Mouse (Mus musculus): ENCODE measurements around the gene Tmem25. TPM values are rescaled to one million over a fixed set of nuclear protein-coding genes. Genes with fewer than 3 reads are reported as not detected.
"Not testable (repeated sequence)": the region's sequence is repeated elsewhere in the genome, so short reads cannot be mapped to it uniquely, and the experiment has no call there.

The Tmem25 gene
- total RNA-seq, 2 experiments from 2014 or later = 7.9 to 9.0 TPM

GRCm38 (mm10) chr9:44772750-44773651, 26.1 kb downstream of the Tmem25 start:
- peak; percentile 92 for DNase-seq

DNA sequence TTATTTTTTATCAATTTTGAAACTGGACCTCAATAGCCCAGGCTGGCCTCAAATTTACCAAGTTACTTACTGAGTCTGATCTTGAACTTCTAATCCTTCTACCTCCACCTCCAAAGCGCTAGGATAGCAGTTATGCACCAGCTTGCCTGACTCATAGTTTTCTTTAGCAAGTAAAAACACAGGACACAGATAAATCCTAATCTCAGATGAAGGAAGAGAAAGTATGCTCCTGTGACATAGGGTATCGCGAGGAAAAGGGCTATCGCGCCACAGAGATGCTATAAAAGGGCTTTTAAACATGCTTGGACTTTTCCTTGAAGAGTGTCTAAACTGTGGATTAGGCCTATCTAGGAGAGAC, 26.7 kb downstream of the Tmem25 start:
- DNase-seq = no peak

DNA sequence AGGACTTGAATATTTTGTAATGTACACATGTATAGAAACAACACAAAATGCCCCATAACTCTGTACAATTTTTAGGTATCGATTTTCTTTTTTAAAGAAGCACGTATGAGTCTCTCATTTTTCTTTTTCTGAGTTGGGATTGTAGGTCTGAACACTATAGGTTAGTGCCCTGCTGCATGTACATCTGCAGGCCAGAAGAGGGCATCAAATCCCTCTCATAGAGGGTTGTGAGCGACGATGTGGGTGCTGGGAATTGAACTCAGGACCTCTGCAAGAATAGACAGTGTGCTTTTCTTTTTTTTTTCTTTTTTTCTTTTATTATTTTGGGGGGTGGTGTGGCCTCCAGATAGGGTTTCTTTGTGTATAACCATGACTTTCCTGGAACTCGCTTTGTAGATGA, 27.7 kb downstream of the Tmem25 start:
- DNase-seq = no peak

DNA sequence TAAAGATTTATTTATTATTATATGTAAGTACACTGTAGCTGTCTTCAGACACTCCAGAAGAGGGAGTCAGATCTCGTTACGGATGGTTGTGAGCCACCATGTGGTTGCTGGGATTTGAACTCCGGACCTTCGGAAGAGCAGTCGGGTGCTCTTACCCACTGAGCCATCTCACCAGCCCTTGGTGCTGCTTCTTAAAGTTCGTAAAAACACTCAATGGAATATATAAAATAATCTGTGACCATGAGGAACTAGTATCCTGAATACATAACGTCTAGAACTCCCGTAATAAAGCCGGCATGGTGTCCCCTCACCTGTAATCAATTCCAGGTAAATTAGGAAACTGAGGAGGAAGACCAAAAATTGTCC, 31.1 kb downstream of the Tmem25 start:
- not testable (repeated sequence) for DNase-seq

DNA sequence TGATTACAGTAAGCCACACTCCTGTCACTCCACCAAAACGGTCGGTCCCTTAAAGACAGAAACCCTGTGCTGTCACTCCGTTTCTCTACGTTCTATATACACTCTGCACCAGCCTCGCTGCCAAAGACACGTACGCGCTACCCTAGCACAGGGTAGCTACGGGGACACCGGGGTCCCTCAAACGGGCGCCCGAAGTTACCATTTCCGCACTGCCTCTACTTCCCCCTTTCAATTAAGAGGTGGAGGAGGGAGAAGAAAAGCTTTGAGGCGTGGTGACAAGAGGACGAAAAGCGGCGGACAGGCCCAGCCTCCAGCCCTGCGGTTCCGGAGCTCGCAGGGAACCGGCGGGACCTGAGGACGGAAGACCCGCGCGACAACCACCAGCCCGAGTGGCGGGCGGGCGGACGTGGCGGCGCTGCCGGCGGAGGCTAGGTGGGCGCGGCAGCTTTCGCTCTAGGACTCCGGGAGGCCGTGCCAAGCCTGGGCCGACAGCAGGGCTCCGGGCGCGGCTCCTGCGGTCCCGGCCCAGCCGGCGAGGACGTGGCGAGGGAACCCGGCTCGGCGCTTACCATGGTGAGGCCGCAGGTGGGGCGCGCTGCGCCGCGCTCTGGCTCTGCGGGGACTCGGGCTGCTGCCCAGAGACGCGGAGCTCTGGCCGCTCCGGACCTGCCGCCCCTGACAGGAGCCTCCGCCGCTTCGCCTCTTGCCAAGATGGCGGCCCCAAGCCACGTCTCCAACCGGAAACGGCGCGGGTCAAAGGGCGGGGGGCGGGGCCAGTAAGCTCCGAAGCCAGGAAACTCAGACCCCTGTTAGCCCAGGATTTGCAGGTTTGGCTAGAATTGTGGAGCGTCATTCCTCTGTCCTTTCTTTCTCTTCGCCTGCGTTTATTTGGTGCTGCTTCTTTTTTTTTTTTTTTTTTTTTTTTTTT, 31.7 kb downstream of the Tmem25 start, which contains the start of the genes Arcn1 and Ift46:
Arcn1 (minus strand) TSS at position 745 of the 928 bp plus-strand sequence.
Ift46 (plus strand) TSS at position 808 of the 928 bp plus-strand sequence.
- peak; percentile 85 for DNase-seq

DNA sequence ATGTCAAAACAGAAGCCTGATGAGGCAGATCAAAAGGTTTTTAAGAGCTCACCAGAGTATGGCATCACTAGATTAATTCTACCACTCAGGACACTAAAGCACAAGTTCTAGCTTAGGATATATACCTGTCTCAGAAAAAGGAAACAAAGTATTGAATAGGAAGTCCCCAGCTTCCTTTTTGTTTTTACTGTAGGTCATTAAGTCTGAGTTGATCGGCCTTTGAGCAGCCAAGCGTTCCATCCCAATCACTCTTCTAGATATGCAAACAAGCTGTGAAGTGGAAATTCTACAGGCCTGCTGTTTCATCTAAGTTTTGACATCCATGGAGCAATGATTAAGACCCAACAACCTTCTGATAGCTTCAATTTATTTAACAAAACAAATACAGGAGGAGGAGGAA, 38.2 kb downstream of the Tmem25 start:
- no peak for DNase-seq

- DNase-seq = no peak
Observed at GRCm38 (mm10) chr9:44748473-44748872, 50.6 kb downstream of the Tmem25 start.

DNA sequence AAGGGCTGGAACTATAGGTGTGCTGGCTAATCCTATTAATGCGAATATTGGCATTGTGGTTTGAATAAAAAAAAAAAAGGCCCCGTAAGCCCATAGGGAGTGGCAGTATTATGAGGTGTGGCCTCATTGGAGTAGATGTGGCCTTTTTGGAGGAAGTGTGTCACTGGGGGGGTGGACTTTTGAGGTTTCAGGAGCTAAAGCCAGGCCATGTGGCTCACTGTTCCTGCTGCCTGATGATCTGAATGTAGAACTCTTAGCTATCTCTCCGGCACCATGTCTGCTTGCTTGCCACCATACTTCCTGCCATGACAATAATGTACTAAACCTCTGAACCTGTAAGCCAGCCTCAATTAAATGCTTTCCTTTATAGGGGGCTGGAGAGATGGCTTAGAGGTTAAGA, 51.8 kb downstream of the Tmem25 start:
- no peak for DNase-seq

DNA sequence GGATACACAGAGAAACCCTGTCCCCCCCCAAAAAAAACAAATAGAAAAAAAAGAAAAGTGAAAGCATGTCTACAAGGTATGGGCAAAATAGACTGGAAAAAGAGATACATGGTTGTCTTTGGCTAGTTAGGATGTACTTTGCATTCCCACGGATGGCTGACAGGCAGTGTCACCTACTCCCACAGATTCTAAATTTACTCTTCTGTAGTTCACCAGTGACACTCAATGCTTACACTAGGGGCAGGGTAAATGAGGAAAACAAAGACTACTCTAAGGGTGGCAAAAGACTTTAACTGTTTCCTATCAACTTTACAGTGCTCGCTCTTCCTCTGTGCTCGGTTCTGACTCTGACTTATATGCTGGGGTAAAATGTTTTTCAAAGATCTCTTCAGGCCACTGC, 52.4 kb downstream of the Tmem25 start:
- no peak for DNase-seq

GRCm38 (mm10) chr9:44745371-44745770, 53.7 kb downstream of the Tmem25 start:
- DNase-seq = no peak

Other genes starting within 250 kb of the Tmem25 start
- not detected for gene Cxcr5, start 237.4 kb downstream of the Tmem25 start, total RNA-seq (2021)
- gene Ddx6, start 194.4 kb downstream of the Tmem25 start, total RNA-seq (2021) = 10 to 100 TPM; 55.1 to 59.4 TPM
- not detected for gene Treh, start 126.1 kb downstream of the Tmem25 start, total RNA-seq (2021)
- 10 to 100 TPM; 38.0 to 40.5 TPM for gene Phldb1, start 64.1 kb downstream of the Tmem25 start, total RNA-seq (2021)
- gene Arcn1, start 31.5 kb downstream of the Tmem25 start, total RNA-seq (2021) = 10 to 100 TPM; 62.7 to 68.1 TPM
- 10 to 100 TPM; 16.7 to 24.0 TPM for gene Ift46, start 31.4 kb downstream of the Tmem25 start, total RNA-seq (2021)
- gene Ttc36, start 3.8 kb upstream of the Tmem25 start, total RNA-seq (2021) = under 1 TPM; 0.32 to 0.90 TPM
- 10 to 100 TPM; 10.0 to 15.3 TPM for gene Kmt2a, start 82.0 kb upstream of the Tmem25 start, total RNA-seq (2021)
- gene Atp5l, start 121.4 kb upstream of the Tmem25 start, total RNA-seq (2021) = 100 to 1,000 TPM; 769 to 791 TPM
- 10 to 100 TPM; 32.9 to 35.5 TPM for gene Ube4a, start 166.3 kb upstream of the Tmem25 start, total RNA-seq (2021)
- under 1 TPM in 1 of 2 experiments, not detected in 1; 0.54 TPM for gene Cd3g, start 181.1 kb upstream of the Tmem25 start, total RNA-seq (2021)
- not detected for gene Cd3d, start 182.5 kb upstream of the Tmem25 start, total RNA-seq (2021)
- under 1 TPM in 1 of 2 experiments, not detected in 1; 0.43 TPM for gene Cd3e, start 210.3 kb upstream of the Tmem25 start, total RNA-seq (2021)
- gene Mpzl2, start 240.5 kb upstream of the Tmem25 start, total RNA-seq (2021) = under 1 TPM; 0.19 to 0.41 TPM